Mouse (Mus musculus) megakaryocyte, embryonic 14.5 days (primary cell): Measurements from ENCODE around the gene Ipmk. TPM values are rescaled to one million over a fixed set of nuclear protein-coding genes. Genes with fewer than 3 reads are reported as not detected.

ENCODE experiments used
- H3K27me3 ChIP-seq: replicated peaks from 2 replicates; pipeline ENCODE3; 2012; ENCODE audit warnings: inconsistent platforms
- H3K36me3 ChIP-seq: replicated peaks from 2 replicates; pipeline ENCODE3; 2012; ENCODE audit warnings: low read length, inconsistent platforms, mixed read lengths
- H3K4me1 ChIP-seq: 2 replicates; pipeline ENCODE4 v1.6.1; 2012; ENCODE audit warnings: inconsistent platforms
- H3K4me3 ChIP-seq: replicated peaks from 2 replicates; pipeline ENCODE3; 2012; ENCODE audit warnings: moderate library complexity, mild to moderate bottlenecking, inconsistent platforms
- H3K9me3 ChIP-seq: 2 replicates; pipeline ENCODE4 v1.6.1; 2012; ENCODE audit warnings: inconsistent platforms
- FLI1 ChIP-seq: IDR thresholded peaks from 2 replicates; pipeline ENCODE4 v1.6.1; 2012; ENCODE audit warnings: low read length, inconsistent platforms, mixed read lengths
- GATA1 ChIP-seq: IDR thresholded peaks from 3 replicates; pipeline ENCODE4 v1.6.1; 2012; ENCODE audit warnings: mixed read lengths, low read length, inconsistent platforms, borderline replicate concordance
- polyA plus RNA-seq: library from polyadenylated mRNA; stranded (reverse); fragments of >175 nt; gene quantifications from 2 replicates; pipeline ENCODE4 v1.2.3, GENCODE M21; 2012; ENCODE audit warnings: low replicate concordance; ENCODE audit not compliant: insufficient read depth

Gene Ipmk
- polyA plus RNA-seq, 1 experiment: 5.1 TPM

DNA sequence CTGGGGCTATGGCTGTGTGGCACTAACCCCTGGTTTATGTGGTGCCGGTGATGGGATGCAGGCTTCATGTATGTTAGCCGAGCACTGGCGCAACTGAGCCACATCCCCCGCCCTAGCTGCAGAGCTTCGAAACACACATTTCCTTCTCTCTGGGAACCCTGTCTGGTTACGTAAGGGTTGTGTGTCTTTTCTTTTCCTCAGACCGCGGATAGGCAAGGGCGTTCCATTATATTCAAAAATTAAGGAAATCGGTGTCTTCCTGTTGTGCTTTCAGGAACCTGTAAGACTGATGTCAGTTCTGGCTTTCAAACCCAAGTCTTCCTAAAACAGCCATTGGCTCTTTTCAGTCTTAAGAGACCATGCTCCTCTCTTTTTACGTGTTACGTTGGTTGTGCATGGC, 65.8 kb downstream of the Ipmk start:
- Histone ChIP-seq H3K36me3 (no peaks in the 10 kb centered on the region), H3K4me3 (no peak overlapping the region), H3K9me3 (peaks cover 22% of the 10 kb centered on the region), H3K27me3 (no peaks in the 10 kb centered on the region), H3K4me1 (peaks cover 3% of the 10 kb centered on the region; the same call in 1 of the 2 replicates)
- TF ChIP-seq GATA1 (no peak), FLI1 (no peak)

DNA sequence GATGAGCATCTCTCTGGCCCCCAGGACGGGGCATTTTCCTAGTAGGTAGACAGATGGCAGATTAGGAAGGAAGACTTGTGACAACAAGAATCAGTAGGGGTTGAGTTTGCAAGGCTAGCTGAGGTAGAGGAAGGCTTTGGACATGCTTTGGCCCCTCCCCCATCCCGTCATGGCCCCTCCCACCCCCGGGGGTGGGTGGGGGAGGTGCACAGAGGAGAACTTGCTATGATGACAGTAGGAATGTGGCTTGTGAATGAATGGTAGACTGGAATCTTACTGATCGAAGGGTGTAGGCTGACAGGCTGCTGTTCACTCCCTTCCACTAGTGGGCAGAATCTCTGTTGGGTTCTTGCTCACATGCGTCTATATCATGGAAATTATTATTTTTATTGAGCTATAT, 74.0 kb downstream of the Ipmk start:
- no peaks in the 10 kb centered on the region for H3K36me3 ChIP-seq
- H3K27me3 ChIP-seq: no peaks in the 10 kb centered on the region
- no peak overlapping the region for H3K4me3 ChIP-seq
- TF ChIP-seq FLI1 (no peak), GATA1 (no peak)
- H3K4me1 ChIP-seq: no peaks in the 10 kb centered on the region
- H3K9me3 ChIP-seq: peaks cover 3% of the 10 kb centered on the region; the same call in 1 of the 2 replicates

DNA sequence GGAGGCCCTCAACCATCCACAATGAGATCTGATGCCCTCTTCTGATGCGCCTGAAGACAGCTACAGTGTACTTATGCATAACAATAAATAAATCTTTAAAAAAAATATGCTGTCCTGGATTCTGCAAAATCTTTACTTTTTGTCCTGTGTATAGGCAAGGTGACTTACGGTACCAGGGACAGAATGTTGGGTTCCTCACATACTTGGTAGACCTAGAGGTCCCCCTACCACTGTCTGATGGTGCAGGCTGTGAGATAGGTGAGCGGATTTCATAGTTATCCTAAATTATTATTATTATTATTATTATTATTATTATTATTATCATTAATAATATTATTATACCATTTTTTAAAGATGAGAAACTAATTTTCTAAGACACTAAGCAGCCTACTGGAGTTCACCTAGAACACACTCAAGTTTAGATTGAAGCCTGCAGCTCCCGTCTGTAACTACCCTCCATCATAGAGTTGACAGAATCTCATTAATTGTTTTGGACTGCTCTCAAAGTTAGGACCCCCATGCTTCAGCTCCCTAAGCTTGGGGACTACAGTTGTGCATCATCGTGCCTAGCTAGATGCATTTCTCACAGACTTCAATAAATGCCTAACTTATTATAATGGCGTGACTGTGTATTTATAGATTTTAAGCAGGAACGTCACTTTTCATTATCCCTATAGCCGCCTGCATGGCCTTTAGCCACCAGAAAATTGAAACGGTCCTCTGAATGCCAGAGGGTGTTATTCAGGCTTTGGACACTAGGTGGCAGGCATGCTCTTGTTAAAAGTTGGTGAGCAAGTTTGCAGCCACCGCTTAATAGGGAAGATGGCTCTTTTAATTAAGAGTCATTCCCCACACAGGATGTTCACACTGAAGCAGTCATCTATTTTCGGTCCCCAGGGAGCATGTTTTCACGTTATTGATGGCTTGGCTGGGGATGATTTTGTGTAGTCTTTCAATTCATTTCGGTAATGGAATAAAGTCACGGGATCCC, 74.8 kb downstream of the Ipmk start:
- no peak overlapping the region for H3K4me3 ChIP-seq
- H3K27me3 ChIP-seq: no peaks in the 10 kb centered on the region
- H3K4me1 ChIP-seq: no peaks in the 10 kb centered on the region
- H3K9me3 ChIP-seq: peaks cover 2% of the 10 kb centered on the region; the same call in 1 of the 2 replicates
- TF ChIP-seq GATA1 (no peak), FLI1 (no peak)
- no peaks in the 10 kb centered on the region for H3K36me3 ChIP-seq

DNA sequence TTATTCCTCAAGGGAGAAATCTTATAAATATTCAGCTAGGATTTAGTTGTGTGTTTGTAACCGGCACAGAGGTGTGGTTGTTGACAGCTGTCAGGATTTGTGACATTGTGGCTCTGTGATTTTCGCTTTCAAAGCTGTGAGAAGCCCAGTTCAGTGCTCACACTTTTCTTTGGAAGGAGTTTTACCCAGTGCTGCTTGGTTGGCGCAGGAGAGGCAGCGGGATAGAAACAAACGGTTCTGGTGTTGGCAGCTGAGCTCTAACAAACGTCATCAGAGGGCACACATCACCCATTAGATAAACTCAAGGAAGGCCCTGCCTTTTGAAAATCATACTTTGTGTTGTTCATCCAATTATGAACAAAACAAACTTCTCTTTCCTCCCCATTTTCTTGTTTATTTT, 79.2 kb downstream of the Ipmk start:
- Histone ChIP-seq H3K27me3 (no peaks in the 10 kb centered on the region), H3K4me1 (no peaks in the 10 kb centered on the region), H3K9me3 (peaks cover 29% of the 10 kb centered on the region), H3K4me3 (no peak overlapping the region), H3K36me3 (no peaks in the 10 kb centered on the region)
- TF ChIP-seq GATA1: no peak
- no peak for TF ChIP-seq FLI1

DNA sequence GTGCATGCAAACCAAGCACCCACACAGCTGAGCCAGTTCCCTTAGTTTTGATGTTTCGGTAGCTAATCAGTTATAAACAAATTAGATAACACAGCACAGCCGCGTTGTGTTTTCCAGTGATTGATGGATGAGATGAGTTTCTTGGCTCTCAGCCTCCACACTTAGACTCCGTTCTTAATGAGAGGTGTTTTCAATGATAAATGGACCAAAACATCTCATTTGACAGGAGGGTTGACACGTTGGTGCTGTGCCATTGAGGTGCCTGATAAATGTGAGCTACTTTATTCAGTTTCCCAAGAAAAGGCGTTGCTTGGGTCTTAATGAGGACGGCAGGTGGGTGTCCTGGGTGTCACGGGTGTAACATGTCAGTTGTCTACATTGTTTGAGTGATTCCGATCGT, 79.8 kb downstream of the Ipmk start:
- no peak overlapping the region for H3K4me3 ChIP-seq

DNA sequence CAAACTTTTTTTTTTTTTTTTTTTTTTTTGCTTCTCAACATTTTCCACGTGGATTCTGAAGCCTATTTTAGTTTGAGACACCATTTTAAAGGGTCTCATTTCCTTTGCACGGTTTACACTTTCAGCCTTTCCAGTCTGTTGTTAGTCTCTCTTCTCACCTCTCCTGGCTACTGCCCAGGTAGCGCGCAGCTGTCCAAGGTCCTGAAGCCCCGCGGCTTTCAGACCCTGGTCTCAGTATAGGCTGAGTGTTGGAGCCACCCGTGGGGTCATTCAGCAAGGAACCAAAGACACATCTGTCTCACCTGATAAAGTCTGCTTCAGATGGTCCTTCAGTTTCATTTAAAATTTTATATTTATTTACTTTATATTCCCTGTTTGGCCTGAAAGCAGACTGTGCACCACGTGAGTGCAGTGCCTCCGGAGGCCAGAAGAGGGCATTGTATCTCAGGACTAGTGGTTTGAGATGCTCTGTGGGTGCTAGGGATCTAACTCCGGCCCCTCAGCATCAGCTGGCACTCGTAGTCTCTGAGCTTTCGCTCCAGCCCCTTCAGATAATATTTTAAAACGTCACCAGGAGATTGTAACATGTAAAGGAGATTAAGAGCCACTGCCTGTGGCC, 80.8 kb downstream of the Ipmk start:
- no peaks in the 10 kb centered on the region for H3K4me1 ChIP-seq
- TF ChIP-seq GATA1 (no peak), FLI1 (no peak)
- peaks cover 38% of the 10 kb centered on the region for H3K9me3 ChIP-seq
- no peak overlapping the region for H3K4me3 ChIP-seq
- H3K27me3 ChIP-seq: no peaks in the 10 kb centered on the region
- no peaks in the 10 kb centered on the region for H3K36me3 ChIP-seq

More for the DNA sequence above, 79.8 kb downstream of the Ipmk start:
- Histone ChIP-seq H3K27me3 (no peaks in the 10 kb centered on the region), H3K4me1 (no peaks in the 10 kb centered on the region), H3K36me3 (no peaks in the 10 kb centered on the region), H3K9me3 (peaks cover 30% of the 10 kb centered on the region)
- no peak for TF ChIP-seq GATA1
- no peak for TF ChIP-seq FLI1

DNA sequence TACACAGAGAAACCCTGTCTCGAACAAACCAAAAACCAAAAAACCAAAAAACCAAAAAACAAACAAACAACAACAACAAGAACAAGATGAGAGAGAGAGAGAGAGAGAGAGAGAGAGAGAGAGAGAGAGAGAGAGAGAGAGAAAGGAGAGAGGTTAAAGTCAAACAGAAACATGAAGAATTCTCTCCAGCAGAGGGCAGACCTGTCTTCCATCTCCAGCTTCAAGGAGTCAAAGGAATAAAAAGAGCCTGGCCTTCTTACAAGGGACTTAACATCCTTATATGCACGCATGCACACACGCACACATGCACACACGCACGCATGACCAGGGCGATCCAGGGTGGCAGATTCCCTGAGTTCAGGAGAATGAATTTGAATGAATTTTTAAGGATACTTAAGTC, 83.1 kb downstream of the Ipmk start:
- TF ChIP-seq FLI1 (no peak), GATA1 (no peak)
- H3K36me3 ChIP-seq: no peaks in the 10 kb centered on the region
- no peaks in the 10 kb centered on the region for H3K27me3 ChIP-seq
- peaks cover 46% of the 10 kb centered on the region for H3K9me3 ChIP-seq
- no peaks in the 10 kb centered on the region for H3K4me1 ChIP-seq
- no peak overlapping the region for H3K4me3 ChIP-seq

DNA sequence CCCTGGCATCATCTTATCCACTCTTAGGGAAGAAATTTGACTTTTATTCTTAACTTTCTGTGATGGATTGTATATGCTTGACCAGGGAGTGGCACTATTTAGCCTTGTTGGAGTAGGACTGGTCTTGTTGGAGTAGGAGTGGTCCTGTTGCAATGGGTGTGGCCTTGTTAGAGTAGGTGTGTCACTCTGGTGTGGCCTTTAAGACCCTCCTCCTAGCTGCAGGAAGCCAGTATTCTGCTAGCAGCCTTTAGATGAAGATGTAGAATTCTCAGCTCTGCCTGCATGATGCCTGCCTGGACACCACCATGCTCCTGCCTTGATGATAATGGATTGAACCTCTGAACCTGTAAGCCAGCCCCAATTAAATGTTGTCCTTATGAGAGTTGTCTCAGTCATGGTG, 95.5 kb downstream of the Ipmk start:
- no peak overlapping the region for H3K4me3 ChIP-seq
- no peaks in the 10 kb centered on the region for H3K4me1 ChIP-seq
- no peaks in the 10 kb centered on the region for H3K36me3 ChIP-seq
- TF ChIP-seq GATA1 (no peak), FLI1 (no peak)
- H3K9me3 ChIP-seq: peaks cover 30% of the 10 kb centered on the region
- no peaks in the 10 kb centered on the region for H3K27me3 ChIP-seq

DNA sequence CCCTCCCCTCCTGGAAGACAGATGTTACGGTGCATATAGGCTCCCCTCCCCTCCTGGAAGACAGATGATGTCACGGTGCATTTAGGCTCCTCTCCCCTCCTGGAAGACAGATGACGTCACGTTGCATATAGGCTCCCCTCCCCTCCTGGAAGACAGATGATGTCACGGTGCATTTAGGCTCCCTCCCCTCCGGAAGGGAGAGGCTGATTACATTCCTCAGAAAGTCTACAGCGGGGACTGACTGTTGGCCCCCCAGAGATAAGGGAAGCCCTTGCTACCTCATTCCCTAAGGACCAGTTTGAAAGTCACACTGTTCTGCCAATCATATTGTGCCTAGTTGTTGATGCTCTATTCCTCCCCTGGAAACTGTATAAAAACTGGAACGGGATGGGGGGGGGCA, 100.1 kb downstream of the Ipmk start:
- TF ChIP-seq GATA1 (no peak), FLI1 (no peak)
- H3K9me3 ChIP-seq: peaks cover 48% of the 10 kb centered on the region
- no peak overlapping the region for H3K4me3 ChIP-seq
- no peaks in the 10 kb centered on the region for H3K36me3 ChIP-seq
- H3K27me3 ChIP-seq: no peaks in the 10 kb centered on the region
- no peaks in the 10 kb centered on the region for H3K4me1 ChIP-seq

DNA sequence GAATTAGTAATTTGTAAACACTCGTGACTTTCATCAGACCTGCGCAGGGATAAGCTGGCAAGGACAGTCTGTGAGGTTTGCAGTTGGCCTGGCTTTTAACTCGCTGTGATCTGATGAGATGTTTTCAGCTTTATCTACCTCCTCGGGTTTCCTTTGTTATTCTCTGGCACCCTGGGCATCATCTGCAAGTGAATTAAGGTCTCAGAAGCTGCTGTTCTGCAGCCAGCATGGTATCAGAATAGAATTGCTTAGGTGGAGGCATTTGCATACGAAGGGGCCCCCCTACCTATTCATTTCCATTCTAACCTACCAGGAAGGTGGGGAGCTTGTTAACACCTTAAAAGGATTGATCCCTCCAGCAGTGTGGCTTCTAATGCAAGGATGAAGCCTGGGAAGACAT, 100.7 kb downstream of the Ipmk start:
- H3K36me3 ChIP-seq: no peaks in the 10 kb centered on the region
- no peak overlapping the region for H3K4me3 ChIP-seq
- H3K27me3 ChIP-seq: no peaks in the 10 kb centered on the region
- TF ChIP-seq FLI1: no peak
- TF ChIP-seq GATA1: no peak
- H3K4me1 ChIP-seq: no peaks in the 10 kb centered on the region
- H3K9me3 ChIP-seq: peaks cover 48% of the 10 kb centered on the region
